Mouse (Mus musculus) effector memory CD4-positive, alpha-beta T cell, adult 7 months (primary cell): ENCODE results near the gene Pom121. TPM values are rescaled to one million over a fixed set of nuclear protein-coding genes. Genes with fewer than 3 reads are reported as not detected.

ENCODE experiments used
- polyA plus RNA-seq: library from polyadenylated mRNA; unstranded; fragments of 100-300 nt; shearing (Covaris generic); gene quantifications from one replicate; pipeline ENCODE4 v1.2.1, GENCODE M21; 2017

Pom121 gene
- 43.9 TPM for polyA plus RNA-seq

DNA sequence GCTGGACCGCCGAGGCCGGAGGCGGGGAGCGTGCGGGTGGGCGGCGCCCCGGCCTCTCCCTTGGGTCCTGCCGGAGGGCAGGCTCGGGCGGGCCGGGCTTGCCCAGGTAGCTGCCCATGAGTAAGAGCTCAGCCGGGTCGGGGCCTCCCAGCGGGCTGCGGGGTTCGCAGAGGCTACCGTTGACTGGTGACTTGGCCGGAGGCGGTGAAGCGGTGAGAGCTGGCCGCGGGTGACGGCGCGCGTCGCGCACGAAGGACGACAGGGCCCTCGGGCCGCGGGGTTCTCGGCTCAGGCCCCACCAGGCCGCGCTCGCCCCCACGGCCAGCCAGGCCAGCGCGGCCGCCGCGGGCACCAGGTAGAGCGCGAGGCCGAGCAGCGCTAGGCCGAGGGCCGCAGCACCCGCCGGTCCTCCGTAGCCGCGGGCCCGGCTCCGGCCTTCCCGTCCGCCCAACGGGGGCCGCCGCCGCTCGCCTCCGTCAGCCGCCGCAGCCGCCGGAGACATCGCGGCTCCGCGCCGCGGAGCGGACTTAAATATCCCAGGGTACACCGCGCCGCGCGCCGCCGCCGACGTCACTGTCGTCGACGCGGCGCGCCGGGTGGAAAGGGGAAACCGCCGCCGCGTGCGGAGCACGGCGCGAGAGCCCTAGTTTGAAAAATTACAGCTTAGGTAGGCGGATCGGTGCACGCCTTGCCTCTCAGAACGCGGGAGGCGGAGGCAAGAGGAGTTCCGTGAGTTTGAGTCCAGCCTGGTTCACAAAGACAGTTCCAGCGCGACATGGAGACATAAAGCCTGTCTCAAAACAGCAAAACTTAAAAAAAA, at the start of gene Pom121:
Gene Pom121, minus strand, starts transcription at position 543 of the 820 bp plus-strand sequence.

DNA sequence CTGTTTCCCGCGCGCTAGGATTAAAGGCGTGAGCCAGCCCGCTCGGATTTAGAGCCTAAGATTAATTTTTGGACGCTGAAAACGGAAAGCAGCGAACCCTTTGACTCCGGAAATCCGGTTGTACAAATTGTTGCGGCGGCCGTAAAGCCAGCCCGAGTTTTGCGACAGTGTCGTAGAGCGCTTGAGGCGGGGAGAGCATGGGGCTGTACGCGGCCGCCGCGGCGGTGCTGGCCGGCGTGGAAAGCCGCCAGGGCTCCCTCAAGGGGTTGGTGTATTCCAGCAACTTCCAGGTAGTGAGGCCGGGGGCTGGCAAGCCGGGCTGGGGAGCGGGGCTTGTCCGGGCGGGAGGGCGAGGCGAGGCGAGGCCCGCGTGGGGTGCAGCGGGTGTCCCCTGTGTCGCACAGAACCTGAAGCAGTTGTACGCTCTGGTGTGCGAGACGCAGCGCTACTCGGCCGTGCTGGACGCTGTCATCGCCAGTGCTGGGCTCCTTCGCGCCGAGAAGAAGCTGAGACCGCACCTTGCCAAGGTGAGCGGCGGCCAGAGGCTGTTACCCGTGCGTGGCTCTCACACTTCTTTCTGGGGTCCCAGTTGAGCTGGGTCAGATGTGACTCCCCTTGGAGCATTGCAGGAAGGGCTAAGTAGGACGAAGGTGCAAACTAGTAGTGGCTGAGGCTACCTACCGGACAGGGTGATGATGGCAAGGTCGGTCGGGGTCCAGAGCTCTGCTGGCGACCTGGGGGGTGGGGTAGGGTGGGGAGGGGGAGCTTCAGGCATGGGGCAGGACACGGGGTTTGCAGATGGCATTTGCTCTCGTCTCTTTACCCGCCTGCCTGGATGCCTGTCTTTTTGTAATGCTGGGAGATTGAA, 24.3 kb downstream of the Pom121 start, which contains the start of gene Nsun5:
Gene Nsun5, plus strand, starts transcription at position 167 of the 868 bp plus-strand sequence.

DNA sequence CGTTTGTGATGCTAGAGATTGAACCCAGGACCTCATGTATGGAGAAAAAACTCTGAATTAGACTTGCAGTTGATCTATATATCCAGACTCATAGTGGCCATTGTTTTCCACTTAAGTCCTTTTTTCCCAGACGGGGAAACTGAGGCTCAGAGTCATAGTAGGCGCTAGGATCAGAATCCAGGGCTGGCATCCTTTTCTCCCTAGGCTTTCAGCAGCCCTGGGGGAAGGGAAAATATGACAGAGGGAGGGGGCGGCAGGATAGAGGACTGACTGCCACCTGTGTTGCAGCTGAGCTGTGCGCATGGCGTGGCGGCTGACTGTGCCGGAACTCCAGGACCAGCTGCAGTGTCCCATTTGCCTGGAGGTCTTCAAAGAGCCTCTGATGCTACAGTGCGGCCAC, 41.4 kb downstream of the Pom121 start, which contains the start of gene Trim50:
Gene Trim50, plus strand, starts transcription at position 301 of the 400 bp plus-strand sequence.

DNA sequence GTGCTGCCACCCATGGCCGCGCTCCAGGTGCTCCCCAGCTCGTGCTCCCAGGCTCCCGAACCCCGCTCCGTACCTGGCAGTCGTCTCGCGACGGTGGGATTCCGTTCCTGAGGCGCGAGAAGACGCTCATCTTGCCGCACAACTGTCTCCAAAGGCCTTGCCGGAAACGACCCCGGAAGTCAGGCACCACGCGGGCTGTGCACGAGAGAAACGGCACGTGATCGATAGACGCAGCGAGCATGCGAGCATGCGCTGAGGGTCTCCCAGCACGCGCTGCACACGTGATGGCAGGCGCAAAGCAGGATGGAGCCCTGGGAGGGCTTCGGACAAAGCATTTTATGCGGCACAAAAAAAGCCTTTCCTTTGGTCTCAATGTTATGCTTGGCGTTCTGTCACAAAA, 44.5 kb downstream of the Pom121 start, which contains the start of gene Fkbp6:
Gene Fkbp6, minus strand, starts transcription at position 183 of the 400 bp plus-strand sequence.

Other genes starting within 250 kb of the Pom121 start
- 26.8 TPM for gene Tbl2, start 244.9 kb downstream of the Pom121 start, polyA plus RNA-seq
- gene Bcl7b, start 226.3 kb downstream of the Pom121 start, polyA plus RNA-seq: 125 TPM
- gene Baz1b, start 207.3 kb downstream of the Pom121 start, polyA plus RNA-seq: 41.6 TPM
- gene Fzd9, start 143.3 kb downstream of the Pom121 start, polyA plus RNA-seq: not detected
- not detected for gene Fkbp6, start 44.5 kb downstream of the Pom121 start, polyA plus RNA-seq
- gene Trim50, start 41.3 kb downstream of the Pom121 start, polyA plus RNA-seq: 0.35 TPM
- gene Nsun5, start 24.6 kb downstream of the Pom121 start, polyA plus RNA-seq: 28.8 TPM
- gene Hip1, start 150.6 kb upstream of the Pom121 start, polyA plus RNA-seq: 15.5 TPM
- gene Ccl26, start 169.0 kb upstream of the Pom121 start, polyA plus RNA-seq: not detected
- not detected for gene Ccl24, start 178.5 kb upstream of the Pom121 start, polyA plus RNA-seq
- 25.0 TPM for gene Rhbdd2, start 238.1 kb upstream of the Pom121 start, polyA plus RNA-seq